Mouse (Mus musculus) G1E (cell line): ENCODE results near the gene Gm13285. TPM values are rescaled to one million over a fixed set of nuclear protein-coding genes. Genes with fewer than 3 reads are reported as not detected.
"Not testable (repeated sequence)": the region's sequence is repeated elsewhere in the genome, so short reads cannot be mapped to it uniquely, and the experiment has no call there.

ENCODE experiments used
- ATAC-seq: 2 replicates; pipeline ENCODE4 v1.8.0; 2016; ENCODE audit warnings: mild to moderate bottlenecking; ENCODE audit not compliant: insufficient number of reproducible peaks, poor library complexity, low FRiP score, severe bottlenecking; ENCODE audit errors: extremely low read depth
- DNase-seq: peaks from one replicate; pipeline ENCODE4 v3.0.0; 2012; ENCODE audit warnings: low spot score
- H3K27me3 ChIP-seq: 2 replicates; pipeline ENCODE4 v1.6.1; 2012; ENCODE audit warnings: mild to moderate bottlenecking, low read length, inconsistent platforms; ENCODE audit not compliant: insufficient read depth
- H3K36me3 ChIP-seq: replicated peaks from 2 replicates; pipeline ENCODE3; 2012; ENCODE audit warnings: mild to moderate bottlenecking, inconsistent platforms
- H3K4me1 ChIP-seq: 2 replicates; pipeline ENCODE4 v1.6.1; 2012; ENCODE audit warnings: low read depth, low read length, inconsistent platforms, mixed read lengths; ENCODE audit not compliant: insufficient read depth
- H3K4me3 ChIP-seq: 2 replicates; pipeline ENCODE4 v1.5.1; 2012; ENCODE audit warnings: low read depth, mild to moderate bottlenecking, inconsistent platforms, low read length, moderate library complexity, mixed read lengths
- H3K9me3 ChIP-seq: replicated peaks from 2 replicates; pipeline ENCODE4 v1.6.1; 2012; ENCODE audit warnings: inconsistent platforms
- CTCF ChIP-seq: IDR thresholded peaks from 2 replicates; pipeline ENCODE4 v1.5.1; 2012; ENCODE audit warnings: low read depth, low read length, inconsistent platforms, mixed read lengths
- GATA1 ChIP-seq: IDR thresholded peaks from 2 replicates; pipeline ENCODE4 v1.6.1; 2012; ENCODE audit warnings: borderline replicate concordance, low read length, inconsistent platforms, mixed read lengths
- GATA2 ChIP-seq: IDR thresholded peaks from 2 replicates; pipeline ENCODE4 v1.6.1; 2012; ENCODE audit warnings: low read depth, low read length, inconsistent platforms, borderline replicate concordance
- POLR2AphosphoS5 ChIP-seq: IDR thresholded peaks from 2 replicates; pipeline ENCODE4 v1.6.1; 2012; ENCODE audit warnings: low read depth, low read length, inconsistent platforms; ENCODE audit not compliant: insufficient replicate concordance
- TAL1 ChIP-seq: conservative IDR thresholded peaks from 2 replicates; pipeline ENCODE4 v1.6.1; 2012; ENCODE audit warnings: low read depth, low read length, inconsistent platforms, mixed read lengths
- polyA plus RNA-seq: library from polyadenylated mRNA; stranded (reverse); fragments of >175 nt; gene quantifications from 2 replicates; pipeline ENCODE4 v1.2.3, GENCODE M21; 2012
- total RNA-seq, 2 experiments: library from RNA; stranded (forward) in 1 of 2; stranded (reverse) in 1 of 2; fragments of 200-1000 nt in 1 of 2; fragments of >200 nt in 1 of 2; fragmentation: Nextera tagmentation in 1 of 2; gene quantifications; 2 replicates each; pipeline ENCODE4 v1.2.3; 2014 to 2017

The Gm13285 gene
- total and polyA plus RNA-seq, 3 experiments, result not detected

DNA sequence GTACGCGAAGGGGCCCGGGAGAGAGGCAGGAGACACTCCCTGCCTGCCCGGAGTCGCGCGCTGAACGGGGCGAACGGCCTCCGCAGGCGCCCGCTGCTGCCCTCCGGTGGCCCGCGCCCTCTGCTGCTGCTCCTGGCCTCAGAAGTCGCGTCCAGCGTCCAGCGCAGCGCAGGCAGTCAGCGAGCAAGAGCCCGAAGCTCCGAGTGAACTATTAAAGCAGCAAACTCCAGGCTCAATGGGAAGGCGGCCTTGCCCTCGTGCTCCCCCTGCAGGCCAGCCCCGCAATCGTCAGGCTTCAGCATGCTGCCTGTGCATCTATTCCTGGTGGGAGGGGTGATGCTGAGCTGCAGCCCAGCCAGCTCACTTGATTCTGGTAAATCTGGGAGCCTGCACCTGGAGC is 2.4 kb upstream of the Gm13285 start, which contains the start of gene Gm13279:
Gm13279 (plus strand) TSS at position 301 of the 400 bp plus-strand sequence.
- not testable (repeated sequence) for H3K27me3 ChIP-seq, DNase-seq, H3K36me3 ChIP-seq, ATAC-seq, H3K4me3 ChIP-seq, H3K9me3 ChIP-seq, H3K4me1 ChIP-seq

DNA sequence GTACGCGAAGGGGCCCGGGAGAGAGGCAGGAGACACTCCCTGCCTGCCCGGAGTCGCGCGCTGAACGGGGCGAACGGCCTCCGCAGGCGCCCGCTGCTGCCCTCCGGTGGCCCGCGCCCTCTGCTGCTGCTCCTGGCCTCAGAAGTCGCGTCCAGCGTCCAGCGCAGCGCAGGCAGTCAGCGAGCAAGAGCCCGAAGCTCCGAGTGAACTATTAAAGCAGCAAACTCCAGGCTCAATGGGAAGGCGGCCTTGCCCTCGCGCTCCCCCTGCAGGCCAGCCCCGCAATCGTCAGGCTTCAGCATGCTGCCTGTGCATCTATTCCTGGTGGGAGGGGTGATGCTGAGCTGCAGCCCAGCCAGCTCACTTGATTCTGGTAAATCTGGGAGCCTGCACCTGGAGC is 3.5 kb downstream of the Gm13285 start, which contains the start of gene Gm13287:
Gm13287 (plus strand) TSS at position 301 of the 400 bp plus-strand sequence.
- H3K9me3 ChIP-seq, H3K27me3 ChIP-seq, H3K4me1 ChIP-seq, DNase-seq, ATAC-seq, H3K4me3 ChIP-seq, H3K36me3 ChIP-seq: not testable (repeated sequence)

DNA sequence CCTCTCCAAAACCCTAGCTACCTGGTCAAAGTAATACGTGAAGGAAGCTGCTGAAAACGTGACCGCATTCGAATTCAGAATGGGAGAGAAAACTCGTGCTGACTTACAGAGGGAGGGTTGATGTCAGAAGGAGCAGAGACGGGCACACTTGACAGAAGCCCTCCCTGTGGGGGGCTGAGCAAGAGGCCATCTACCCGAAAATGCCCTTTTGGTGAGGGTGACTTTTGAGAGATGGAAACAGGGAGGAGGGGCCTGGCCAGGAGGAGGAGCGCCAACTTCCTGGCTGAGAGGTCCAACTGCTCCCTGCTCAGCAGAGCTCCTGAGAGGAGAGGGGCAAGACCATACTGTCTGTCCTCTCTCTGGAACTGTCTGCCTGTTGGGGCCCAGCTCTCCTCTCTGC is 5.8 kb downstream of the Gm13285 start, which contains the start of gene Gm13288:
Gm13288 (plus strand) TSS at position 301 of the 400 bp plus-strand sequence.
- H3K4me1 ChIP-seq, H3K9me3 ChIP-seq, H3K36me3 ChIP-seq, DNase-seq, ATAC-seq, H3K4me3 ChIP-seq, H3K27me3 ChIP-seq: not testable (repeated sequence)

DNA sequence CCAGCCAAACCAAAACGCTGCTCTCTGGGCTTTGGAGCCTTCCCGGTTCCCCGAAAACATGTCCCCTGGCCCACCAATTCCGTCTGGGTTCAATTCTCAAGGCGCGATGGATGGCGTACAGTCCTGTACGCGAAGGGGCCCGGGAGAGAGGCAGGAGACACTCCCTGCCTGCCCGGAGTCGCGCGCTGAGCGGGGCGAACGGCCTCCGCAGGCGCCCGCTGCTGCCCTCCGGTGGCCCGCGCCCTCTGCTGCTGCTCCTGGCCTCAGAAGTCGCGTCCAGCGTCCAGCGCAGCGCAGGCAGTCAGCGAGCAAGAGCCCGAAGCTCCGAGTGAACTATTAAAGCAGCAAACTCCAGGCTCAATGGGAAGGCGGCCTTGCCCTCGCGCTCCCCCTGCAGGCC is 6.3 kb downstream of the Gm13285 start:
- H3K9me3 ChIP-seq, H3K4me3 ChIP-seq, DNase-seq, H3K27me3 ChIP-seq, ATAC-seq, H3K36me3 ChIP-seq, H3K4me1 ChIP-seq: not testable (repeated sequence)

DNA sequence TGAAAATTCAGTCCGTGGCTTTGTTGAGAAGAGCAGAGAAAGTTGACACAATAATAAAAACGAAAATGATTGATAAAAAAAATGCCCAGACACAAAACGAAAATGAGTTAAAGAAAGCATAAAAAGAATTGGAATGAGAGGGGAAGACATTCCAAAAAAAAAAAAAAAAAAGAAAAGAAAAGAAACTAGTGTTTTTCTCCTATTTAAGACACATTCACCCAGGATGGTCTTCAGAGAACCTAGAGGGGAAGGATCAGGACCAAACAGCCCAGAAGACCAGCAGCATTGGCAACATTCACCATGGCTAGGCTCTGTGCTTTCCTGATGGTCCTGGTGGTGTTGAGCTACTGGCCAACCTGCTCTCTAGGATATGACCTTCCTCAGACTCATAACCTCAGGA is 16.5 kb downstream of the Gm13285 start, which contains the start of gene Ifna7:
Ifna7 (plus strand) TSS at position 301 of the 400 bp plus-strand sequence.
- Histone ChIP-seq H3K36me3 (no peaks in the 10 kb centered on the region), H3K4me3 (no peak within 1 kb of the TSS), H3K4me1 (no peaks in the 10 kb centered on the region), H3K27me3 (no peaks in the 10 kb centered on the region), H3K9me3 (no peaks in the 10 kb centered on the region)
- TF ChIP-seq GATA1, result no peak
- DNase-seq, result no peak
- ATAC-seq, result no peak

DNA sequence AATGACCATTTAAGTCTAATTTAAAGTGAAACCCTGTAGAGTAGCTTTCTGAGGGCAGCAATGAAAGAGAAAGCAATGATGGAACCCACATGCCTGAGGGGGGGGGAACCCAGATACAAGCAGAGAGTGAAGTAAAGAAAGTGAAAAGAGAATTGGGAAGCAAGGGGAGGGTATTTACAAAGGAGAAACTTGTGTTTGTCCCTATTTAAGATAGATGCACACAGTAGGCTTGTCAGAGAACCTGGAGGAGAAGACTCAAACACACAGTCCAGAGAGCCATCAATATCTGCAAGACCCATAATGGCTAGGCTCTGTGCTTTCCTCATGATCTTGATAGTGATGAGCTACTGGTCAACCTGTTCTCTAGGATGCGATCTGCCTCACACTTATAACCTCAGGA is 20.2 kb downstream of the Gm13285 start, which contains the start of gene Ifna11:
Ifna11 (plus strand) TSS at position 301 of the 400 bp plus-strand sequence.
- no peak for DNase-seq
- Histone ChIP-seq H3K4me1 (no peaks in the 10 kb centered on the region), H3K27me3 (no peaks in the 10 kb centered on the region), H3K4me3 (no peak within 1 kb of the TSS), H3K36me3 (no peaks in the 10 kb centered on the region), H3K9me3 (no peaks in the 10 kb centered on the region)
- no peak for ATAC-seq
- TF ChIP-seq GATA2 (no peak), GATA1 (no peak), TAL1 (no peak), CTCF (no peak), POLR2AphosphoS5 (no peak)

DNA sequence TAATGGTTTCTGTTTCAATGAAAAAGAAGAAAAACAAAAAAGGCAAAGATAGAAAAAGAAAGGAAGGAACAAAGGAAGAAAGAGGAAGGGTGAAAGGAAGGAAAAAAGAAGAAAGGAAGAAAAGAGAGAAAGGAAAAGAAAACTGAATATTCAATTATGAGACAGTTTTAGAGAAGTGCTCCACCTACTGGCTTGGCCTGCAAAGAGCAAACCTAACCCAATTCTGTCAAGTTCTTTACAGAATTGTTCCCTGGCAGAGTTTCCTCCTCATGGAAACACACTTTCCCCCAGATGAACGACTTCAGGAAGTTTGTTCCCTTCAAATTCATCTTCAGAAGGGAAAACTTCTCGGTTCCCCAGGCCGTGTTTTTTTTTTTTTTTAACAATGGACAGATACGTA is 23.5 kb downstream of the Gm13285 start:
- Histone ChIP-seq H3K4me1 (no peaks in the 10 kb centered on the region), H3K36me3 (no peaks in the 10 kb centered on the region), H3K4me3 (no peak overlapping the region), H3K9me3 (no peaks in the 10 kb centered on the region), H3K27me3 (no peaks in the 10 kb centered on the region)
- ATAC-seq (no peak), DNase-seq (no peak)
- TF ChIP-seq TAL1 (no peak), GATA1 (no peak), CTCF (no peak), POLR2AphosphoS5 (no peak), GATA2 (no peak)

DNA sequence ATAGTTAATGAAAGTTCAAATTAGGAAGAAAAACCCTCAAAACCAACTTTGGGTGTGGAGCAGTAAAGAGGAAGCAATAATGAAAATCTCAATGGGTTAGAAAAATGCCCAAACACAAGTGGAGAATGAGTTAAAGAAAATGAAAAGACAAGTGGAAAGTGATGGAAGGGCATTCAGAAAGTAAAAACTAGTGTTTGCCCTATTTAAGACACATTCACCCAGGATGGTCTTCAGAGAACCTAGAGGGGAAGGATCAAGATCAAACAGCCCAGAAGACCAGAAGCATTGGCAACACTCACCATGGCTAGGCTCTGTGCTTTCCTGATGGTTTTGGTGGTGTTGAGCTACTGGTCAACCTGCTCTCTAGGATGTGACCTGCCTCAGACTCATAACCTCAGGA is 27.7 kb downstream of the Gm13285 start, which contains the start of gene Ifna6:
Ifna6 (plus strand) TSS at position 301 of the 400 bp plus-strand sequence.
- not testable (repeated sequence) for H3K9me3 ChIP-seq, H3K4me3 ChIP-seq, DNase-seq, H3K4me1 ChIP-seq, H3K36me3 ChIP-seq, H3K27me3 ChIP-seq, ATAC-seq
